Mouse (Mus musculus) frontal cortex, adult 2 months (tissue): ENCODE results near the gene Vps41. TPM values are rescaled to one million over a fixed set of nuclear protein-coding genes. Genes with fewer than 3 reads are reported as not detected.

Experiments used
- DNase-seq, 2 experiments: peaks; one replicate each; pipeline ENCODE4 v3.0.0; 2022; ENCODE audit warnings: low spot score in 1 of 2; ENCODE audit errors: extremely low spot score in 1 of 2
- polyA plus RNA-seq: library from polyadenylated mRNA; depleted of rRNA; stranded (reverse); fragments of >200 nt; gene quantifications from 2 replicates; pipeline ENCODE4 v1.2.3, GENCODE M21; 2012; rRNA removed

Gene Vps41
- 115 and 122 TPM in 2 replicates for polyA plus RNA-seq

- DNase-seq, result peak; percentile 80 to 91
Measured at GRCm38 (mm10) chr13:18717185-18717584, at the start of gene Vps41. Gene Vps41, plus strand, starts transcription at chr13:18717286.

GRCm38 (mm10) chr13:18698518-18699065 is 18.5 kb upstream of the Vps41 start:
- DNase-seq, result peak; percentile 22 to 85

GRCm38 (mm10) chr13:18711685-18712084 is 5.4 kb upstream of the Vps41 start:
- DNase-seq, result no peak

- DNase-seq, result no peak
Measured at GRCm38 (mm10) chr13:18716707-18717106, 379 bp upstream of the Vps41 start.

- no peak for DNase-seq
Measured at GRCm38 (mm10) chr13:18718461-18718860, 1.4 kb downstream of the Vps41 start.

GRCm38 (mm10) chr13:18730666-18731065 is 13.6 kb downstream of the Vps41 start:
- no peak for DNase-seq

- no peak for DNase-seq
Measured at GRCm38 (mm10) chr13:18736590-18736989, 19.5 kb downstream of the Vps41 start.

GRCm38 (mm10) chr13:18743575-18744265 is 26.6 kb downstream of the Vps41 start:
- peak; percentile 13 to 69 for DNase-seq

- DNase-seq, result no peak
Measured at GRCm38 (mm10) chr13:18744266-18744652, 27.2 kb downstream of the Vps41 start.

- DNase-seq, result no peak
Measured at GRCm38 (mm10) chr13:18757958-18758357, 40.9 kb downstream of the Vps41 start.

GRCm38 (mm10) chr13:18759361-18760056 is 42.4 kb downstream of the Vps41 start:
- no peak for DNase-seq

GRCm38 (mm10) chr13:18761452-18761851 is 44.4 kb downstream of the Vps41 start:
- DNase-seq, result no peak

GRCm38 (mm10) chr13:18767893-18768292 is 50.8 kb downstream of the Vps41 start:
- DNase-seq, result no peak

- no peak for DNase-seq
Measured at GRCm38 (mm10) chr13:18768495-18768894, 51.4 kb downstream of the Vps41 start.

- DNase-seq, result no peak
Measured at GRCm38 (mm10) chr13:18773437-18774198, 56.5 kb downstream of the Vps41 start.

GRCm38 (mm10) chr13:18781250-18781649 is 64.2 kb downstream of the Vps41 start:
- no peak for DNase-seq

- DNase-seq, result no peak
Measured at GRCm38 (mm10) chr13:18785702-18786101, 68.6 kb downstream of the Vps41 start.

- no peak for DNase-seq
Measured at GRCm38 (mm10) chr13:18788040-18788439, 71.0 kb downstream of the Vps41 start.

- no peak for DNase-seq
Measured at GRCm38 (mm10) chr13:18788689-18789088, 71.6 kb downstream of the Vps41 start.

GRCm38 (mm10) chr13:18789662-18790061 is 72.6 kb downstream of the Vps41 start:
- no peak for DNase-seq

- no peak for DNase-seq
Measured at GRCm38 (mm10) chr13:18790086-18790485, 73.0 kb downstream of the Vps41 start.
